Mouse (Mus musculus) hindbrain, embryonic 15.5 days (tissue): ENCODE data around the gene Pcp4. TPM values are rescaled to one million over a fixed set of nuclear protein-coding genes. Genes with fewer than 3 reads are reported as not detected.
"Not testable (repeated sequence)": the region's sequence is repeated elsewhere in the genome, so short reads cannot be mapped to it uniquely, and the experiment has no call there.

Experiments
- ATAC-seq: fragments of 200-750 bp; cut with Nextera tagmentation; 2 replicates; pipeline ENCODE4 v1.8.0; 2017; ENCODE audit warnings: low read depth, moderate number of reproducible peaks, moderate TSS enrichment; ENCODE audit not compliant: low FRiP score
- H3K27ac ChIP-seq: fragments of 300-500 bp; sonication (generic); replicated peaks from 2 replicates; pipeline ENCODE4 v1.5.1; 2015; ENCODE audit warnings: mild to moderate bottlenecking, inconsistent platforms
- H3K27me3 ChIP-seq: fragments of 300-500 bp; sonication (generic); 2 replicates; pipeline ENCODE4 v1.6.1; 2015; ENCODE audit warnings: control low read depth, inconsistent platforms
- H3K36me3 ChIP-seq: fragments of 300-500 bp; sonication (generic); 2 replicates; pipeline ENCODE4 v1.6.1; 2015; ENCODE audit warnings: control low read depth, inconsistent platforms
- H3K4me1 ChIP-seq: fragments of 300-500 bp; sonication (generic); replicated peaks from 2 replicates; pipeline ENCODE4 v1.6.1; 2015; ENCODE audit warnings: control low read depth, inconsistent platforms
- H3K4me2 ChIP-seq: fragments of 300-500 bp; sonication (generic); 2 replicates; pipeline ENCODE4 v1.6.1; 2015; ENCODE audit warnings: moderate library complexity, mild to moderate bottlenecking, inconsistent platforms
- H3K4me3 ChIP-seq: fragments of 300-500 bp; sonication (generic); 2 replicates; pipeline ENCODE4 v1.5.1; 2015; ENCODE audit warnings: mild to moderate bottlenecking, inconsistent platforms
- H3K9ac ChIP-seq: fragments of 300-500 bp; sonication (generic); 2 replicates; pipeline ENCODE4 v1.6.1; 2015; ENCODE audit warnings: inconsistent platforms
- H3K9me3 ChIP-seq: fragments of 300-500 bp; sonication (generic); 2 replicates; pipeline ENCODE4 v1.6.1; 2016; ENCODE audit warnings: control low read depth, inconsistent platforms
- WGBS: fragments of 180-500 bp; shearing (Covaris S2); methylation state at CpG from one replicate; pipeline ENCODE4 v1.1.7; 2015; 5-methylcytosine and 5-hydroxymethylcytosine counted together
- polyA plus RNA-seq: library from polyadenylated mRNA; unstranded; fragments of >200 nt; fragmentation: Nextera tagmentation; extraction: Ambion mirVana; gene quantifications from 2 replicates; pipeline ENCODE4 v1.2.1, GENCODE M21; 2015

Gene Pcp4
- polyA plus RNA-seq: 431 and 457 TPM in 2 replicates

DNA sequence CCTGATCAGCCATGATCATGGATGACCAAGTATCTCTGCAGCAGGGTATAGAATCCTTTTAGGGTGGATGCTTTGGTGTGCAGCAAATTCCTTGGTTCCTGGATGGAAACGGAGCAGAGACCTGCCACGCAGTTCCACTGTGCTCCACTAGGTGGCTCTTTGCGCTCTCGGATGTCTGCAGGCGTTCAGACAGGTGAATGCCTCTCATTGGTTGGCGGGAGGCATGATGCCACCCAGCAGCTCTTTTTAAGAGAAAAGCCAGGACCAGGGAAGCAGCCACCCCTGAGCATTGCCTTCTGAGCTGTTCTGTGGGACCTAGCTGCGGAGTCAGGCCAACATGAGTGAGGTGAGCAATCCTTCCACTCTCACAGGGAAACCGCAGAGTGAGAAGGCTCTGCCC is at the start of gene Pcp4:
Pcp4 (plus strand) TSS at position 162 of the 400 bp plus-strand sequence.
- Histone ChIP-seq H3K4me3 (peak within 1 kb of the TSS; percentile 34), H3K27ac (peak within 1 kb of the TSS; percentile 14), H3K4me1 (peaks cover 26% of the 10 kb centered on the region), H3K4me2 (peak within 1 kb of the TSS; percentile 53), H3K9ac (peak within 1 kb of the TSS; percentile 37), H3K27me3 (0 out of 2 replicates have a peak, but pooled peaks cover 5% of the 10 kb centered on the region), H3K36me3 (no peaks in the 10 kb centered on the region), H3K9me3 (no peaks in the 10 kb centered on the region)
- 10% methylated on average over 8 of the region's 8 CpGs for WGBS
- ATAC-seq: peak; percentile 68

DNA sequence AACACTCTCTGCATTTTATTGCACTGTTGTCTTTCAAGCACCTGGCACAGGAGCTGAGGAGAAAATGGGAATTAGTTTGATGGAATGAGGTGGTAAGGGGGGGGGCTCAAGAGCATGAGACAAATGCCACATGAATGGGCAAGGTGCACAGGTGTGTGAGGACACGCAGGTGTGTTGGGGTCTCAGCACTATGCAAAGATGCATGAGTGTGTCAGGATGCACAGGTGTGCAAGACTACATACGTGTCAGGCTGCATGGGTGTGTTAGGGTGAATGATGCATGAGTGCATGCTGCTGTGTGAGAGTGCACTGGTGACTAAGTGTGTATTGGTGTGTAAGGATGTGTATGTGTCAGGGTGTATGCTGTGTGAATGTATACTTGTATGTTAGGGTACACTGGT is 42.4 kb upstream of the Pcp4 start:
- no peaks in the 10 kb centered on the region for H3K4me1 ChIP-seq
- WGBS: 89% methylated on average over 2 of the region's 2 CpGs
- no peak overlapping the region for H3K4me3 ChIP-seq
- no peak overlapping the region for H3K4me2 ChIP-seq
- H3K9ac ChIP-seq: no peak overlapping the region
- H3K27me3 ChIP-seq: no peaks in the 10 kb centered on the region
- H3K36me3 ChIP-seq: no peaks in the 10 kb centered on the region
- ATAC-seq: no peak
- H3K27ac ChIP-seq: no peak overlapping the region
- H3K9me3 ChIP-seq: no peaks in the 10 kb centered on the region

DNA sequence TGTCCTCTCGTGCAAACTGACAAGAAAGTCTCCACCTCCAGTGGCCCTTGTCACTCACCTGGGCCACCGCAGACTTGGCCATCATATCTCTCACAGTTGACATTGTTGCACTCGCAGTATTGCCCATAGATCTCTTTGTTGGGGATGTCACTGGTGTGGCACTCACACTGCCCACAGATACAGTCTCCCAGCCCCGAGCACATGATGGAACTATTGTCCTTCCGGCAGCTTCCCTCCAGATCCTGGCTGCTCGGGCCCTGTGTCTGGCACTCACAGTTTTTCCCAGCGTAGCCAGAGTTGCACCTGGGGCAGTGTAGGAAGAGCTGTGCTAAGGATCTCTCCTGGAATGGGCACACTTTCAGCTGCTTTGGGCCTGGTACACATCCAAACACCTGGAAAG is 40.7 kb upstream of the Pcp4 start:
- H3K9me3 ChIP-seq: no peaks in the 10 kb centered on the region
- no peak overlapping the region for H3K4me3 ChIP-seq
- ATAC-seq: no peak
- no peaks in the 10 kb centered on the region for H3K4me1 ChIP-seq
- no peak overlapping the region for H3K9ac ChIP-seq
- H3K4me2 ChIP-seq: no peak overlapping the region
- 87% methylated on average over 7 of the region's 7 CpGs for WGBS
- no peaks in the 10 kb centered on the region for H3K27me3 ChIP-seq
- no peaks in the 10 kb centered on the region for H3K36me3 ChIP-seq
- H3K27ac ChIP-seq: no peak overlapping the region

DNA sequence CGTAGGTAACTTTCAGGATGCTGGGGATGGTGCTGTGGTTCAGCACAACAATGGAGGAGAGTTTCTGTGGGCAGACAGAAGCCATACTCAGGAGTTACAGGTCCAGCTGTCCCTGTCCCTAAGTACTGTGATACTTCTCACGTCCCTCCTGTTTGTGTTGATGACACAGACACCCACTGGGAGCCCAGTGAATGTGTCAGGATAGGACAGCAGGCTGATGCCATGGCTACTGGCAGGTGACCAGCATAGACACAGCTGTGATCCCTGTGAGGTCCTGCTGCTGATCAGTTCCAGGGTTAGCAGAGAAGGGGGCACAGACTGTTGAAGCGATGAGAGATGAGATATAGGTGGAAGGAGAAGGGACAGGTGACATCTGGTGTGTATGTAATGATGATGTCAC is 38.4 kb upstream of the Pcp4 start:
- ATAC-seq: no peak
- 67% methylated on average over 3 of the region's 3 CpGs for WGBS

DNA sequence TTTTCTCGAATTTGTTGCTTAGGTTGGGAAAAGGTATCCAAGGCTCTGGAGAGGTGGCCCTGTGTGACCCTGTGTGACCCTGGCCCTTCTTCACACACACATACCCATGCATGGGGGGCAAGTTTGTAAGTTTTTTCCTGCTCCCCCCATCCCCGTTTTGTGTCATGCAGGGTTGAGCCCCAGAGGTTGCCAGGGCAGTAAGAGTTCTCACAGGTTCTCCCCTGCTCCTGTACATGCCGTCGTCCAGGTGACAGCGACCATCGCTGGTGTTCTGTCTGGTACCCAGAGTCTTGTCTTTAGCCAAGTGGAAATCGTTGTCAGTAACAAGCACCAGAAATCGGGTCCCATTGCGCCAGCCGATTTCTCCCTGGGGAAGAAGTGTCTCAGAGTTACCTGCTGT is 34.1 kb upstream of the Pcp4 start:
- Histone ChIP-seq H3K4me2 (no peak overlapping the region), H3K4me1 (no peaks in the 10 kb centered on the region), H3K27me3 (no peaks in the 10 kb centered on the region), H3K27ac (no peak overlapping the region), H3K9ac (no peak overlapping the region), H3K4me3 (no peak overlapping the region), H3K36me3 (no peaks in the 10 kb centered on the region), H3K9me3 (no peaks in the 10 kb centered on the region)
- WGBS: 87% methylated on average over 10 of the region's 10 CpGs
- no peak for ATAC-seq

More for the DNA sequence above, 38.4 kb upstream of the Pcp4 start:
- H3K36me3 ChIP-seq: no peaks in the 10 kb centered on the region
- no peaks in the 10 kb centered on the region for H3K4me1 ChIP-seq
- no peak overlapping the region for H3K4me2 ChIP-seq
- no peaks in the 10 kb centered on the region for H3K27me3 ChIP-seq
- H3K4me3 ChIP-seq: no peak overlapping the region
- no peak overlapping the region for H3K27ac ChIP-seq
- no peak overlapping the region for H3K9ac ChIP-seq
- no peaks in the 10 kb centered on the region for H3K9me3 ChIP-seq

DNA sequence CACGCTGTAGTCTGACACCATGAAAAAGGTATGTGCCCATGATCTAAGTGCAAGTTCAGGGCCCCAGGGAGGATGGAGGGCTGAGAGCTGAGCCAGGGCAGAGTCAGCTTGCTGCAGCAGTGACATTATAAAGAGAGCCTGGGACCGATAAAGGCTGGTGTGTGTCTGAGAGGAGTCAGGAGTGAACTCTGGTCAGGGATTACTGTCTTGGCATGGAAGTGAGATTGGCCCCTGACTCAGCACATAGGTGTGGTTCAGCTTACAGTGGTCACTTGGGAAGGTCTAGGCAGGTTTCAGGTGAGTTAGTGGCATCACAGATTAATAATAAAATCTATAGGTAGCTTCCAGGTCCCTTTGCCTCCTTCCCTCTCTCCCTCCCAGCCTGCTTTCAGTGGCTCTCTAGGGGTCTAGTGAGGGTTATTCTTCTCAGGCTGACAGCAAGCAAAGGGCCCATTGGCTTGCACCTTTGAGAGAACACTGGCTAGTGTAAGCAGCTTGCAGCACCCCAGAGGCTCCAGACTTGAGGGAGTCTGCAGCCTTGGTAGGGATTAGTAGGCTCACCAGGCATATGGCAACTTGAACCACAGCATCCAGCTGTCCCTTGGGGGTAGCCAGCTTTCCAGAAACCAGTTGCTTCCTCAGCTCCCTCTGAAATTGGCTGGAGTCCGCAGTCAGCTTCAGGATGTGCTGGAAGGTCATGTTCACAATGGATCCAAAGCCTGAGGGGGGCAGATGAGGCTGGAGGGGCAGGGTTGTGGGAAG is 33.2 kb upstream of the Pcp4 start:
- ATAC-seq: no peak
- H3K4me1 ChIP-seq: no peaks in the 10 kb centered on the region
- H3K27me3 ChIP-seq: no peaks in the 10 kb centered on the region
- H3K9me3 ChIP-seq: no peaks in the 10 kb centered on the region
- no peak overlapping the region for H3K27ac ChIP-seq
- no peak overlapping the region for H3K9ac ChIP-seq
- H3K4me3 ChIP-seq: no peak overlapping the region
- no peak overlapping the region for H3K4me2 ChIP-seq
- H3K36me3 ChIP-seq: no peaks in the 10 kb centered on the region
- 85% methylated on average over 3 of the region's 3 CpGs for WGBS

DNA sequence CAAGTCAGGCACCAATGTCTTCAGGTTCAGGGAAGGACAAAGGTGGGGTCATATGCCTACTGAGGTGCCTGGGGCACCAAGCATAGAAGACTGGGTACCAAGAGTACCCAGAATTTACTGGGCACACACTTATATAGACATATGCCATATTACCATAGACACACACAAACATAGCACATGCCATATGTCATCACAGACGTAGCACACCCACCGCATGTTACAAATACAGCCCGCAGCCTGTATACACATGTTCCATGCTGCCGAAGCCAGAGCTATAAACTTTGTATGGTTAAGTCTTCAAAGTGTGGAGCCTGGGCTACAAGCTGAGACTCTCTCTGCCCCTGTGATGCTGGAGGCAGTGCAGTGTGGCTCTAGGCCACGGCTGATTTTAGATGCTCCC is 28.5 kb upstream of the Pcp4 start:
- ATAC-seq: no peak
- H3K4me2 ChIP-seq: no peak overlapping the region
- H3K4me1 ChIP-seq: no peaks in the 10 kb centered on the region
- 95% methylated on average over 5 of the region's 5 CpGs for WGBS
- H3K27me3 ChIP-seq: no peaks in the 10 kb centered on the region
- H3K9ac ChIP-seq: no peak overlapping the region
- H3K4me3 ChIP-seq: no peak overlapping the region
- H3K27ac ChIP-seq: no peak overlapping the region
- H3K9me3 ChIP-seq: no peaks in the 10 kb centered on the region
- no peaks in the 10 kb centered on the region for H3K36me3 ChIP-seq

DNA sequence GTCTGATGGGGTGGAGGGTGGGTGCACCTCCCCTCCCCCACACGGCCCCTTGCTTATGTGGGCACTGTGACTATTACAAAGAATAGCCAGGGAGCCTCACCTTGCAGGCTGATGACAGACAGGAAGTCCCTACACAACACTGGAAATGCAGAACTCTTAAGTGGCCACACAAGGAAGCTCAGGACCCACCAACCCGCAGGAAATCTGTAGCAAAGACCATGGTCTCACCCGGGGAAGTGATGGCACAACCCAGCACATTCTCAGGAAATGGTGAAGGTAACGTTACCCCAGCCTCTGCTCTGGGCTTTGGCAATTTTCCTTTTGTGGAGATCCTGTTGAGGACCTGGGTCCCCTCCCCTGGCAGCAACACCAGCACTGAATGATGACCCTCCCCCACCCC is 27.7 kb upstream of the Pcp4 start:
- Histone ChIP-seq H3K9ac (no peak overlapping the region), H3K9me3 (no peaks in the 10 kb centered on the region), H3K4me2 (no peak overlapping the region), H3K27ac (no peak overlapping the region), H3K27me3 (no peaks in the 10 kb centered on the region), H3K36me3 (no peaks in the 10 kb centered on the region), H3K4me3 (no peak overlapping the region), H3K4me1 (no peaks in the 10 kb centered on the region)
- 80% methylated on average over 4 of the region's 4 CpGs for WGBS
- ATAC-seq: no peak

DNA sequence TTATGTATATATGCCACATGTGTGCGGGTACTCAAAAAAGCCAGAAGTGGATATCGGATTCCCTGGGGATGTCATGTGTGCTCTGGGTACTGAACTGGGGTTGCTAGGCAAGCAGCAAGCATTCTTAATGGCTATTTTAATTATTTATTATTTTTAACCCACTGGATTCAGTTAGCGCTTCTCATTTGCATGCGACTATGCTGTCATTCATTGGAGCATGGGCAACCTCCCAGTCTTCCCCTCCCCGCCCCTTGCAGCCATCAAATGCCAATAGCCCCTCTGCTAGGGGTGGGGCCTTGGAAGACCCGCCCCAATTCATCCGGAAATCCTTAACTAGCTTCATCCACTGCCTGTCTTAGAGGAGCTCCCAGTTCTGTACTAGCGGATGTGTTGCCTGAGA is 26.5 kb upstream of the Pcp4 start:
- Histone ChIP-seq H3K4me2 (no peak overlapping the region), H3K36me3 (no peaks in the 10 kb centered on the region), H3K9ac (no peak overlapping the region), H3K9me3 (no peaks in the 10 kb centered on the region), H3K27ac (no peak overlapping the region), H3K27me3 (no peaks in the 10 kb centered on the region), H3K4me3 (no peak overlapping the region), H3K4me1 (no peaks in the 10 kb centered on the region)
- ATAC-seq: 0 out of 2 replicates have a peak, but pooled peaks have one; percentile 30
- 69% methylated on average over 8 of the region's 8 CpGs for WGBS

DNA sequence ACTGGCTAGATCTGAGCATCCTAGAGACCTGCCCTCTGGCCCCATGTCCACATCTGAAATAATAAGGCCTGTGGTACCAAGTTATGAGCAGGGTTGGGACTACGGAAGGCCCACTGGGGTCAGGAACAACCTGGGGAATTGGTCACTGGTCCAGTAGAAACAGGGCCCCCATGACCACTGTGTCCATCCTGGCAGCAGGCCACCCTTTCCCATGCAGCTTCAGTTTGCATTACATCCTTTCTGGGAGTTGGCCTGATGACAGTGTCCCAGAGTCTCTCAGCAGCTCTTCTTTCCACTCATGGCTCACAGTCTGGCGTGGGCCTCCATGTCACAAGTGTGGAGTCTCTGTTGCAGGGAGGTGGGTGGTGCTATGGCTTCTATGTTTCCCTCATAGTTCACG is 25.6 kb upstream of the Pcp4 start:
- Histone ChIP-seq H3K9ac (no peak overlapping the region), H3K36me3 (no peaks in the 10 kb centered on the region), H3K27me3 (no peaks in the 10 kb centered on the region), H3K4me3 (no peak overlapping the region), H3K4me1 (no peaks in the 10 kb centered on the region), H3K27ac (no peak overlapping the region), H3K4me2 (no peak overlapping the region), H3K9me3 (no peaks in the 10 kb centered on the region)
- ATAC-seq: no peak
- 86% methylated on average over 3 of the region's 3 CpGs for WGBS

DNA sequence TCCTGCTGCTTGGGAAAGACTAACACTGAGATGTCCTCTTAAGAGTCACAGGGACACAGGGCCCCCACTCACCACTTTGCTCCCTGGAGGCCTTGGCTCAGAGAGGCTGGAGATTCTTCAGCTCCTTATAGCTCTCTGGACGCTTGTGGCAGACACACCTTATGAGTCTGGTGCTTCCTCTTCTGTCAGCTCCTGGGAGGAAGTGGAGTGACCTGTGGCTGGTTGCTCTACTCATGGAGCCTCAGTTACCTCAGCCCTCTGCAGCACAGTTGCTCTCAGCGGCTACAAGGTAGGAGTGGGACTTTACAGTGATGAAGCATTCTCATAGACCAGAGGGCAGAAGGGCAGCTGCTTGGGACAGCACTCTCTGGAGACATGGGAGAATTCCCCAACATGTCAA is 23.9 kb upstream of the Pcp4 start, which contains the start of gene Itgb2l:
Itgb2l (minus strand) TSS at position 152 of the 400 bp plus-strand sequence.
- Histone ChIP-seq H3K27ac (no peak within 1 kb of the TSS), H3K4me2 (no peak within 1 kb of the TSS), H3K36me3 (no peaks in the 10 kb centered on the region), H3K4me3 (no peak within 1 kb of the TSS), H3K4me1 (no peaks in the 10 kb centered on the region), H3K27me3 (no peaks in the 10 kb centered on the region), H3K9me3 (no peaks in the 10 kb centered on the region), H3K9ac (no peak within 1 kb of the TSS)
- ATAC-seq: no peak
- 90% methylated on average over 2 of the region's 2 CpGs for WGBS

DNA sequence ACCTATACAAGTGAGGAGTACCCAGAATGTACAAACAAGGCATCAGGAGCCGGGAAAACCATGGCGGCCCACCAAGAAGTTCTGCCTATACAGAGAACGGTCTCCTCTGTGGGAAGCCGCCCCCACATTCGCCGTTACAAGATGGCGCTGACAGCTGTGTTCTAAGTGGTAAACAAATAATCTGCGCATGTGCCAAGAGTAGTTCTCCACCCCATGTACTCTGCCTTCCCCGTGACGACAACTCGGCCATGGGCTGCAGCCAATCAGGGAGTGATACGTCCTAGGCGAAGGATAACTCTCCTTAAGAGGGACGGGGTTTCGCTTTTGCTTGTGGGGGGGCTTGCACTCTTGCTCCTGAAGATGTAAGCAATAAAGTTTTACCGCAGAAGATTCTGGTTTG is 16.5 kb upstream of the Pcp4 start:
- not testable (repeated sequence) for H3K4me2 ChIP-seq, ATAC-seq, H3K4me1 ChIP-seq, H3K4me3 ChIP-seq, H3K9me3 ChIP-seq, H3K9ac ChIP-seq, H3K36me3 ChIP-seq, H3K27ac ChIP-seq, H3K27me3 ChIP-seq
- WGBS: 93% methylated on average over 16 of the region's 16 CpGs

DNA sequence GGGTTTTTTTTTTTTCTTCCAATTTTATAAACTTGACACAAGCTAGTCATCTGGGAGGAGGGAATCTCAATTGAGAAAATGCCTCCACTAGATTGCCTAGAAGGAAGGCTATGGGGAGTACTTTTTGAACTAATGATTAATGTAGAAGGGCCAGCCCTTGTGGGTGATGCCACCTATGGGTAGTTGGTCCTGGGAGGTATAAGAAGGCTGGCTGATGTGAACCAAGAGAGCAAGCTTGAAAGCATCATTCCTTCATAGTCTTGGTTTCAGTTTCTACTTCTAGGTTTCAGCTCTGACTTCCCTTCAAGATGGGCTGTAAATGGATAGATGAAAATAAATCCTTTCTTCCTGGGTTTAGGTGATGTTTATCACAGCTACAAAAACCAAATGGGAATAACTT is 13.3 kb upstream of the Pcp4 start:
- no peaks in the 10 kb centered on the region for H3K36me3 ChIP-seq
- H3K4me1 ChIP-seq: no peaks in the 10 kb centered on the region
- H3K27me3 ChIP-seq: no peaks in the 10 kb centered on the region
- ATAC-seq: no peak
- no peak overlapping the region for H3K27ac ChIP-seq
- no peak overlapping the region for H3K4me3 ChIP-seq
- no peak overlapping the region for H3K9ac ChIP-seq
- H3K4me2 ChIP-seq: no peak overlapping the region
- no peaks in the 10 kb centered on the region for H3K9me3 ChIP-seq
